Mouse (Mus musculus) neural tube, embryonic 14.5 days (tissue): ENCODE results near the gene Gm10226. TPM values are rescaled to one million over a fixed set of nuclear protein-coding genes. Genes with fewer than 3 reads are reported as not detected.

ENCODE experiments used
- polyA plus RNA-seq: library from polyadenylated mRNA; unstranded; fragments of >200 nt; fragmentation: Nextera tagmentation; extraction: Ambion mirVana; gene quantifications from 2 replicates; pipeline ENCODE4 v1.2.1, GENCODE M21; 2014

The Gm10226 gene
- polyA plus RNA-seq, 1 experiment from 2014 or later, result 26.9 TPM

Other genes starting within 250 kb of the Gm10226 start
- 12.8 and 15.8 TPM in 2 replicates for gene Zfp51, start 241.5 kb upstream of the Gm10226 start, polyA plus RNA-seq
- 9.6 and 10.4 TPM in 2 replicates for gene Zfp53, start 202.9 kb upstream of the Gm10226 start, polyA plus RNA-seq
- gene Zfp52, start 156.3 kb upstream of the Gm10226 start, polyA plus RNA-seq, result 1.5 and 2.3 TPM in 2 replicates
- gene Zfp948, start 124.9 kb upstream of the Gm10226 start, polyA plus RNA-seq, result 23.7 and 27.1 TPM in 2 replicates
- gene Zfp983, start 41.2 kb upstream of the Gm10226 start, polyA plus RNA-seq, result 11.8 and 15.2 TPM in 2 replicates
- gene Zfp760, start 15.9 kb downstream of the Gm10226 start, polyA plus RNA-seq, result 11.6 and 15.5 TPM in 2 replicates
- gene Zfp229, start 38.9 kb downstream of the Gm10226 start, polyA plus RNA-seq, result 11.5 and 11.8 TPM in 2 replicates
- 2.0 and 2.7 TPM in 2 replicates for gene Zfp820, start 153.9 kb downstream of the Gm10226 start, polyA plus RNA-seq
- 9.8 and 12.1 TPM in 2 replicates for gene Zfp995, start 218.1 kb downstream of the Gm10226 start, polyA plus RNA-seq